Mouse (Mus musculus): Measurements from ENCODE around the gene Ypel2. TPM values are rescaled to one million over a fixed set of nuclear protein-coding genes. Genes with fewer than 3 reads are reported as not detected.

Gene Ypel2
- polyA plus RNA-seq, 1 experiment from 2014 or later: 23.1 TPM

DNA sequence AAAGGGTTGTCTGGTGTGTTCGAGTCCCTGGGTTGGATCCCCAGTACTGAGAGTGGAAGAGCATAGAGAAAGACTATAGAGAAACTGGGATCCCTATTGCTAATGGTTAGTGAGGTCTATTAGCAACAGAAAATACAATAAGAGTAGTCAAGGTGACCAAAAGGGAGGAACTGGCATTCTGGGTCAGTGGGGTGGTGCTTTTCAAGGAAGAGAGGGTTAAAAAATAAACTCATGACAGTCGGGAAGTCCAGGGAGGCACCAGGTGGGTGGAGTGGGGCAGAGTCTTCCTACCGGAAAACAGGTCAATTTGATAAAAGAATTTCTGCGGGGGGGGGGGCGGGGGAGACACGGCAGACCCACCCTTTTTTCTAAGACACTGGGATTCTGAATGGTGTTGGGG, 823 bp upstream of the Ypel2 start:
- no peak for ATAC-seq (replicated peaks; ENCODE audit: insufficient number of reproducible peaks, insufficient read depth, low FRiP score, low read depth)
- H3K36me3 ChIP-seq: no peaks in the 10 kb centered on the region
- peak overlapping the region; percentile 96 for H3K4me3 ChIP-seq
- H3K9ac ChIP-seq: peak overlapping the region; percentile 95
- WGBS: 17% methylated on average over 6 of the region's 6 CpGs
- no peaks in the 10 kb centered on the region for H3K9me3 ChIP-seq (replicated peaks)
- peak overlapping the region; percentile 77 for H3K4me2 ChIP-seq
- peaks cover 45% of the 10 kb centered on the region for H3K4me1 ChIP-seq (replicated peaks)
- H3K27me3 ChIP-seq: no peaks in the 10 kb centered on the region
- peak overlapping the region; percentile 98 for H3K27ac ChIP-seq

DNA sequence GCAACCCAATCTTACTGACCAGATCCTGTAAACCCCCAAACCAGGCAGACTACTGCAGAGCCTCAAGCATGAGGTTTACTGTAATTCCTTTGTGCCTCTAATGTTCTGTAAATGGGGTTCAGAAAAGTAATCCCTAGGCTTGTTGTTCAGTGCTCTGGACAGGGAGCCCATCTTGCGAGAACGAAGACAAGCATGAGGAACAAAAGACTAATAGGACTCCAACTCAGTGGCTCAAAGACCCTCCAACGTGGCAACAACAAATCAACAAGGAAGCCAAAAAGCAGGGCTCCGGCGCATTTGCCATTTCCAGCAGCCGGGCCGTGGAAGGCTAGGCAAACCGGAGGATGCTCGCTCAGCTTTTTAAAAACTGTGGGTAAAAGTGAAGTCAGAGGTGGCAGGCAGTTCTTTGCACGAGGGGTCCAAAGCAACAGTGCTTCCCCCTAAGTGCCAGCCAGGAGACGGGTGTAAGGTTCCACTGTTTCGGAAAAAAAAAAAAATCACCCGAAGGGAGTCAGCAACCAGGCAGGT, 982 bp downstream of the Ypel2 start:
- peaks cover 54% of the 10 kb centered on the region for H3K4me1 ChIP-seq (replicated peaks)
- peak overlapping the region; percentile 96 for H3K4me3 ChIP-seq
- H3K36me3 ChIP-seq: no peaks in the 10 kb centered on the region
- 2% methylated on average over 13 of the region's 13 CpGs for WGBS
- H3K27me3 ChIP-seq: no peaks in the 10 kb centered on the region
- H3K9ac ChIP-seq: peak overlapping the region; percentile 95
- H3K4me2 ChIP-seq: peak overlapping the region; percentile 77
- no peaks in the 10 kb centered on the region for H3K9me3 ChIP-seq (replicated peaks)
- H3K27ac ChIP-seq: peak overlapping the region; percentile 98
- no peak for ATAC-seq (replicated peaks; ENCODE audit: insufficient number of reproducible peaks, insufficient read depth, low FRiP score, low read depth)

GRCm38 (mm10) chr11:86991241-86991640, 2.3 kb downstream of the Ypel2 start:
- Histone ChIP-seq H3K4me1 (replicated peaks) (peaks cover 61% of the 10 kb centered on the region), H3K36me3 (no peaks in the 10 kb centered on the region), H3K27ac (peak overlapping the region; percentile 98; the same call in 1 of the 2 replicates), H3K27me3 (no peaks in the 10 kb centered on the region), H3K9me3 (replicated peaks) (no peaks in the 10 kb centered on the region), H3K4me3 (peak overlapping the region; percentile 96), H3K9ac (peak overlapping the region; percentile 95), H3K4me2 (peak overlapping the region; percentile 77)
- 90% methylated on average over 4 of the region's 4 CpGs for WGBS
- no peak for ATAC-seq (replicated peaks; ENCODE audit: insufficient number of reproducible peaks, insufficient read depth, low FRiP score, low read depth)

DNA sequence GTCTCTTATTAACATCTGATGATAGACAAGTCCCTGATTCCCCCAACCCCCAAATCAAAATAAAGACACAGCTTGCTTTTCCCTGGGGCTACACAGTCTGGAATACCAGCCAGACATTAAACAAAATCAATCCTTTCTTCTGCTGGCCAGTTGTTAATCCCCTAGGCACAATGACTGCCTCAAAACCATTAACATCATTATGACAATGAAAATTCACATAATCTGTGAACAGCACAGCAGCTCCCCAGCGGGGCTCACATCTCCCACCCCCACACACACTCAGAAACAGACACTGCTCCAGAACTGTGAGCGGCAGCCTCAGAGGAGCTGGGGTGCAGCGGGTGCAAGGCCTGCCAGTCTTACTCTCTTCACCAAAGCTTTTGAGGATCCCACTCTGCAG, 3.2 kb downstream of the Ypel2 start:
- Histone ChIP-seq H3K4me1 (replicated peaks) (peaks cover 56% of the 10 kb centered on the region), H3K9me3 (replicated peaks) (no peaks in the 10 kb centered on the region)
- 62% methylated on average over 3 of the region's 3 CpGs for WGBS

DNA sequence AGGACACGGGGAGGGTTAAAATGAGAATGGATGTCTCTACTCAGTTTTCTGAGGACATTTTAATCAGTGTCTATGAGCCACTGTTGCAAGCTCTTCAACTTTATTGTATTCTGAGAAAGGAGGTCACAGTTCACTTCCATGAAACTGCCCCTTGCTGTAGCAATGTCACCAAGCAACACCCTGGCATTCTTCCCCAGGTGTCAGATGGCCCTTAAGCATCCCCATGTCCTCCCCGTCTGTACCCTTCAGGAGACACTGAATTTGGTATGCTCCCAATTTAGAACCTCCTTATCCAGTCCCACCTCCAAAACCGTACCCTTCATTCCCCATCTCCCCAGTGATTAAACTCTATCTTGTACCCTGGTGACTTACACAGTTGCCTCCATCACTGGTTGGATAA, 8.5 kb downstream of the Ypel2 start:
- no peak for ATAC-seq (replicated peaks; ENCODE audit: insufficient number of reproducible peaks, insufficient read depth, low FRiP score, low read depth)
- 39% methylated on average over 3 of the region's 3 CpGs for WGBS
- no peaks in the 10 kb centered on the region for H3K27me3 ChIP-seq
- no peak overlapping the region for H3K4me3 ChIP-seq
- H3K9ac ChIP-seq: no peak overlapping the region
- H3K4me2 ChIP-seq: no peak overlapping the region
- 0 out of 2 replicates have a peak overlapping the region, but pooled peaks have one; percentile 31 for H3K27ac ChIP-seq
- peaks cover 64% of the 10 kb centered on the region for H3K4me1 ChIP-seq (replicated peaks)
- no peaks in the 10 kb centered on the region for H3K9me3 ChIP-seq (replicated peaks)
- no peaks in the 10 kb centered on the region for H3K36me3 ChIP-seq

More for the DNA sequence above, 3.2 kb downstream of the Ypel2 start:
- 0 out of 2 replicates have a peak overlapping the region, but pooled peaks have one; percentile 7 for H3K4me3 ChIP-seq
- H3K27ac ChIP-seq: 0 out of 2 replicates have a peak overlapping the region, but pooled peaks have one; percentile 25
- peak overlapping the region; percentile 43; the same call in 1 of the 2 replicates for H3K9ac ChIP-seq
- no peaks in the 10 kb centered on the region for H3K36me3 ChIP-seq
- H3K4me2 ChIP-seq: peak overlapping the region; percentile 36
- H3K27me3 ChIP-seq: no peaks in the 10 kb centered on the region
- ATAC-seq (replicated peaks; ENCODE audit: insufficient number of reproducible peaks, insufficient read depth, low FRiP score, low read depth): no peak

GRCm38 (mm10) chr11:86983056-86983455, 10.5 kb downstream of the Ypel2 start:
- Histone ChIP-seq H3K4me1 (replicated peaks) (peaks cover 55% of the 10 kb centered on the region), H3K9ac (no peak overlapping the region)
- 79% methylated on average over 6 of the region's 6 CpGs for WGBS

GRCm38 (mm10) chr11:86981229-86981791, 12.2 kb downstream of the Ypel2 start:
- peak overlapping the region; percentile 58 for H3K27ac ChIP-seq
- H3K9me3 ChIP-seq (replicated peaks): no peaks in the 10 kb centered on the region
- no peak for ATAC-seq (replicated peaks; ENCODE audit: insufficient number of reproducible peaks, insufficient read depth, low FRiP score, low read depth)
- H3K9ac ChIP-seq: no peak overlapping the region
- no peak overlapping the region for H3K4me3 ChIP-seq
- no peaks in the 10 kb centered on the region for H3K27me3 ChIP-seq
- no peak overlapping the region for H3K4me2 ChIP-seq
- 39% methylated on average over 5 of the region's 5 CpGs for WGBS
- peaks cover 45% of the 10 kb centered on the region for H3K4me1 ChIP-seq (replicated peaks)
- peaks cover 9% of the 10 kb centered on the region; the same call in 1 of the 2 replicates for H3K36me3 ChIP-seq

More at GRCm38 (mm10) chr11:86983056-86983455, 10.5 kb downstream of the Ypel2 start:
- H3K27ac ChIP-seq: no peak overlapping the region
- H3K27me3 ChIP-seq: no peaks in the 10 kb centered on the region
- H3K4me2 ChIP-seq: no peak overlapping the region
- H3K9me3 ChIP-seq (replicated peaks): no peaks in the 10 kb centered on the region
- no peaks in the 10 kb centered on the region for H3K36me3 ChIP-seq
- ATAC-seq (replicated peaks; ENCODE audit: insufficient number of reproducible peaks, insufficient read depth, low FRiP score, low read depth): no peak
- H3K4me3 ChIP-seq: no peak overlapping the region

DNA sequence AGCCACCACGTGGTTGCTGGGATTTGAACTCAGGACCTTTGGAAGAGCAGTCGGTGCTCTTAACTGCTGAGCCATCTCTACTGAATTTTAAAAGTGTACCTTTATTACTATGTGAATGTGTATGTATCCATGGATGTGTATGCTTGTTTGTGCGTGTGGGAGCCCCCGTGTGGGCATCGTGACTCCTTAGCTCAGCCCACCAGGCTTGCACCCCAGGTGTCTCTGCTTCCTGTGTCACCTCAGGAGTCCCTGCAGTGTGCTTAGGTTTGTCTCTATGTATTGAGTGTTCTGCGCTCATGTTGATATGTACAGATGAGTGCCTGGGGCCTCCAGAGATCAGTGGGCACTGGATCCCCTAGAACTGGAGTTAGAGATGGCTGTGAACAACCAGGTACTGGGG, 13.0 kb downstream of the Ypel2 start:
- Histone ChIP-seq H3K27ac (peak overlapping the region; percentile 52), H3K36me3 (peaks cover 9% of the 10 kb centered on the region; the same call in 1 of the 2 replicates), H3K4me3 (no peak overlapping the region), H3K9ac (no peak overlapping the region), H3K9me3 (replicated peaks) (no peaks in the 10 kb centered on the region), H3K4me1 (replicated peaks) (peaks cover 51% of the 10 kb centered on the region), H3K27me3 (no peaks in the 10 kb centered on the region), H3K4me2 (no peak overlapping the region)
- 88% methylated on average over 6 of the region's 6 CpGs for WGBS
- no peak for ATAC-seq (replicated peaks; ENCODE audit: insufficient number of reproducible peaks, insufficient read depth, low FRiP score, low read depth)

DNA sequence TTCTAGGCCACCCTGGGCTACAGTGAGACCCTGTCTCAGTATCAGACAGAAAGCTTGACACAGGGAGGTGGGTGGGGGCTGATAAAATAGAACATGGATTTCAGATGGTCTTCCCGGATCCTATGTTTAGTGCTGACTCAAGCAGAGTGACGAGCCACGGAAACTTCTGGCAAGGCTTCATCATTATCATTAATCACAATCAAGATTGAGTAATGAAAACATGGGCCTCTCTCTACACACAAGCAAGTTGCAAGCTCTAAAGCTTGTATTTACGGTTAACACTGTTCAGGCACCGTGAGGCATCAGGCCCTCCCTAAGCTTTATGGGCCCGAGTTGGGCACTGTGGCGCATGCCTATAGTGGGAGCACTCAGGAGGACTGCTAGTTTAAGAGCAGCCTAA, 13.7 kb downstream of the Ypel2 start:
- Histone ChIP-seq H3K9me3 (replicated peaks) (no peaks in the 10 kb centered on the region), H3K4me3 (no peak overlapping the region), H3K27ac (no peak overlapping the region), H3K36me3 (peaks cover 9% of the 10 kb centered on the region; the same call in 1 of the 2 replicates), H3K4me2 (no peak overlapping the region), H3K9ac (no peak overlapping the region), H3K27me3 (no peaks in the 10 kb centered on the region), H3K4me1 (replicated peaks) (peaks cover 51% of the 10 kb centered on the region)
- ATAC-seq (replicated peaks; ENCODE audit: insufficient number of reproducible peaks, insufficient read depth, low FRiP score, low read depth): no peak
- 77% methylated on average over 7 of the region's 7 CpGs for WGBS

- Histone ChIP-seq H3K27ac (no peak overlapping the region), H3K27me3 (no peaks in the 10 kb centered on the region), H3K36me3 (peaks cover 14% of the 10 kb centered on the region; the same call in 1 of the 2 replicates), H3K4me2 (no peak overlapping the region), H3K9me3 (replicated peaks) (no peaks in the 10 kb centered on the region), H3K4me1 (replicated peaks) (peaks cover 53% of the 10 kb centered on the region), H3K4me3 (no peak overlapping the region), H3K9ac (no peak overlapping the region)
- WGBS: 94% methylated on average over 5 of the region's 5 CpGs
- no peak for ATAC-seq (replicated peaks; ENCODE audit: insufficient number of reproducible peaks, insufficient read depth, low FRiP score, low read depth)
These were observed 16.3 kb downstream of the Ypel2 start for GRCm38 (mm10) chr11:86977242-86977641.

DNA sequence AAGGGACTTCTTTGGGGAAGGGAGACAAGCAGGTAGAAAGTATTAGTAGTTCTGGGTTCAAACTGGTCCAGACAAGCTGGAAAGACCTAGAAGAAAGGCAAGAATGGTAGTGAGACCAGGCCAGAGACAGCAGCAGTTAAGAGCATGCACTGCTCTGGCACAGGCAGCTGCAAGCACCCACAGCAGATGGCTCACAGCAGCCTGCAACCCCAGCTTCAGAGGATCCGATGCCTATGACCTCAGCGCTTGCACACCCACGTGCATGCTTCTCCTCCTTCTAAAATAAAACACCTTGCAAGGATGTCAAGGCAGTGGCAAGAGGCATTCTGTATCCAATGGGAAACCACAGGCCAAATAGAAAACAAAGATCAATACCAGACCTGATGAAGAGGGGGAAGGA, 19.1 kb downstream of the Ypel2 start:
- ATAC-seq (replicated peaks; ENCODE audit: insufficient number of reproducible peaks, insufficient read depth, low FRiP score, low read depth): no peak
- Histone ChIP-seq H3K4me2 (no peak overlapping the region), H3K27me3 (no peaks in the 10 kb centered on the region), H3K9ac (no peak overlapping the region), H3K4me1 (replicated peaks) (peaks cover 35% of the 10 kb centered on the region), H3K9me3 (replicated peaks) (no peaks in the 10 kb centered on the region), H3K27ac (no peak overlapping the region), H3K4me3 (no peak overlapping the region), H3K36me3 (peaks cover 36% of the 10 kb centered on the region)
- 54% methylated on average over 3 of the region's 3 CpGs for WGBS

DNA sequence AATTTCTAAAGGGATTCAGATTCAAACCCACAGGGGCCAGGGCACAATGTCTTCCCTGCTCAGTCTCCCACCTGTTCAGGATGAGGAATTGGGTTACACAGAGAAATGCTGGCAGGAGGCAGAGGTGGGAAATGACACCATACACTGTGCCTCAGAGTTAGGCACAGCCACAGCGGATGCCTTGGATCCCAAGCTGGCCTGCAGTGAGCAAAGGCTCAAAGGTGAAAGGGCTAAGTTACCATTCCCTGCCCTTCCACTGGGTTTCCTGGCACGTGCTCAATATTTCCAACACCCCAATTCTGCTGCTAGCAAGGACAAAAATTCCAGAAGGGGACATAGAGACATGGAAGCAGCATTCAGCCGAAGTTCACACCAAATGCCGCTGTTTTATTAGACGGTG, 20.3 kb downstream of the Ypel2 start:
- no peaks in the 10 kb centered on the region for H3K9me3 ChIP-seq (replicated peaks)
- H3K27ac ChIP-seq: no peak overlapping the region
- no peak overlapping the region for H3K9ac ChIP-seq
- peaks cover 44% of the 10 kb centered on the region for H3K4me1 ChIP-seq (replicated peaks)
- H3K4me3 ChIP-seq: no peak overlapping the region
- no peak overlapping the region for H3K4me2 ChIP-seq
- no peak for ATAC-seq (replicated peaks; ENCODE audit: insufficient number of reproducible peaks, insufficient read depth, low FRiP score, low read depth)
- H3K27me3 ChIP-seq: no peaks in the 10 kb centered on the region
- WGBS: 80% methylated on average over 5 of the region's 5 CpGs
- H3K36me3 ChIP-seq: peaks cover 36% of the 10 kb centered on the region

Measured in heart, embryonic 15.5 days (tissue).